Mouse (Mus musculus) monocyte, adult 2 months (primary cell): ENCODE results near the gene Esr1.
"Not testable (repeated sequence)": the region's sequence is repeated elsewhere in the genome, so short reads cannot be mapped to it uniquely, and the experiment has no call there.

Experiments
- DNase-seq, 2 experiments: peaks; one replicate each; pipeline ENCODE4 v3.0.0; 2022; ENCODE audit warnings: low spot score in 2 of 2, low read depth in 1 of 2

The Esr1 gene

DNA sequence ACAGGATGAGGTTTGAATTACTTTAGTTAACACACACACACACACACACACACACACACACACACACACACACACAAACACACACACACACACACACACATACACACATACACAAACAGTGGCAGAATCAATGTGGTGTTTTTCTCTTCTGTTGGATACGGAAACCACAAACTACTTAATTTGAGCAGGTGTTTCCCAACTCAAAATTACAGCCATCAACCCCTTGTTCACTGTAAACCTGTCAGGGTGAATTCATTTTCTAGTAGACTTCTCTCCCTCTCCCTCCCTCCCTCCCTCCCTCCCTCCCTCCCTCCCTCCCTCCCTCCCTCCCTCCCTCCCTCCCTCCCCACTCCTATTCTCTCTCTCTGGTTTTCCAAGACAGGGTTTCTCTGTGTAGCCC lies 8.0 kb downstream of the Esr1 start:
- not testable (repeated sequence) for DNase-seq

DNA sequence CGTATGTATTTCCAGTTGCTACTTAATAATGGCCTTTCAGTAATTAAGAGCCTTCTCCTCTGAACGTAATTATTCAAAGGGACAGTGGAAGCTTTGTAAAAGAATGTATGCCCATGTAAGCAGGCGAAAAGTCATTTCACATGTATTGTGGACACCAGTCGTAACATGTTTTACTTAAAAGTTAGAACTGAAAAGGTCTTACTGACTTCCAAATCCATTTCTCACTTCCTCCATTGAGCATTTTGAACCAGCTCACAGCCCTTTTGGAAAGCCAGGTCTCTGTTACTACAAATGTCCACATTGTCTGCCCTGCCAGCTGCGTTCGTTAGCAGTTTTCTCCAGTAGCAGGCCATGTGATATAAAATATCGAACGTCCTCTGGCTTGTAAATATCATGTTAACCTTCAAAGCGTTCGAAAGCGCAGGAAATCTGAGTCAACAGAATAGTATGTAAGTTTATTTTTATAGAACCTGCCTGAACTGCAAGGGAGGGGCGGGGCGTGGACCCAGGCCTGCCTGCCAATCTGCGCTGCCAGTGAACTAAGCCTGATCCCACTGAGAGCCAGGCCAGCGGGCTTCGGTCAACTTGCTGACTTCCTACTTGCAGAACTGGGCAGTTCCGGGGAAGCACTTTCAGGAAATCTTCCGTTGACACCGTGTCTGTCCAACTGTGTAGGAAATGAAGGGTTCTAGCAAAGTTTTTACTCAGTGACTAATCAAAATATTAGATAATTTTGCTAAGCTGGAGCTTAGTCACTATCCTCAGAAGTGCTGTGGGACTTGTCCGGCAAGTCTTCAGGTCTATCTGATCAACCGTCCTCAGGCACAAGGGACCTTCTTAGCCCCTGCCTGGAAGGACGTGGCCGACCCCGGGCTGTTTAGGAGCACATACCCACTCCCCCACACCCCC lies 9.5 kb downstream of the Esr1 start:
- no peak for DNase-seq

DNA sequence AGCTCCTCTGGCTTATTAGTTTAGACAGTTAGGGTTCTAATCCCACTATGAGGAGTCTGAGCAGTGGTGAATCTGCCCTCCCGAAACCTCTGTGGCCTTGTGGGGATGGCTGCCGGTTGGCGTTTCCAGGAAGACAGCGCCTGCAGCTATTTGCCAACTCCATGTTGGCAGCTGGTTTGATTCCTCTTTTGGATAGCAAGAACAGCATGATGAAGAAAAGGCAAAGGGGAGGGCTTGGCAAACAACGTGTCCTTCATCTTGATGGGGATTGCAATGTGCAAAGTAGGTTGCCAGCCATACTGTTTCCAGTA lies 10.1 kb downstream of the Esr1 start:
- no peak for DNase-seq

DNA sequence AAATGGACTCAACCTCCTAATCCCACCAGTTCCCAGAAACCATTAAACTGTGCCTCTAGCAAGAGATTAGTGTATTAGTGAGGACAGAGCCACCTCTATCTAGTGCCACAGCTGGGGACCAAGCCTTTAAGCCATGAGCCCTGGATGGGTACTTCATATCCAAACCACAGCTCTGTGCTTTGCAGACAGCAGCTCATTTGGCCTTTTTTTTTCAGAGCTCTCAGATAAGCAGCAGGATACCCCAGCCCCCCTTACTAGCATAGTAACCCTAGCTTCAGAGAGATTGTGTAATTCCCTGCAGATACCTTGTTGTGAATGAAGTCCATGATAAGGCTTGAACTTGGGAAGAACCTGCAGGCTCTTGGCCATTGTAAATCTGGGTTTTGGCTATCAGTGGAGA lies 11.9 kb downstream of the Esr1 start:
- no peak for DNase-seq

DNA sequence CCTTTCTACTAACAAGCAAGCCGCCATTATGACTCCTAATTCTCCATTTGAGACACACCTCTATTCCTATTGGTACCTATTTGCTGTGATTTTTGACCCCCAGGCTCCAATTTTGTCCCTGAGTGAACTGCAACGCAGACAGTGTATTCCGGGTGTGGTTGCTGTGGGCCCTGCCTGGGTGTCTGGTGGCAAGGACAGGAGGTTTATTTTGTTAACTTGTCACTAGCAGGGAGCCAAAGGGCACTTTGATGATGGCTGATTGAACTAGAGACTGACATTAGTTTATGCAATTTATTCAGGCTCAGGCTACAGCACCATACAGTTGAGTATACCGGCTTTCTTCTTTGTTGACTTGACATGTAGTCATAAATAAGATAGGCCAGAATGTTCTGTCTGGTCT lies 13.2 kb downstream of the Esr1 start:
- no peak for DNase-seq

DNA sequence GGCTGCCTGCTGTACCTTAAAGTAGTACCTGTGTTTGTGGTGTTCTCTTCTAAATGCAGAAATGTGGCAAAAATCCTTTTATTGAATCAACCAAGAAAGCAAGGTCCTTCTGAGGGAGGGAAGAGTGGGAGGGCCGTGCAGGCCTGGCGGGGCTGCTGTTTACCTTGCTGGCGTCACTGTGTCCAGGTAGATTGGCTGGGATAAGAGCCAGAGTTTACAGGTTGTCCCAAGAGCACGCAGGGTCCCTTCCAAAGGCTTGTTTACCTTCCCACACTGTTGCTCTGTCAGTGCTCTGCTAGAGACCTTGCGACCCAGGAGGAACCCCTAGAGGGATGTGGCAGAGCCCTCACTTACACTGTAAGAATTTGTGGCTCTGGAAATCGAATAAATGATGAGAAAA lies 13.9 kb downstream of the Esr1 start:
- DNase-seq = no peak

DNA sequence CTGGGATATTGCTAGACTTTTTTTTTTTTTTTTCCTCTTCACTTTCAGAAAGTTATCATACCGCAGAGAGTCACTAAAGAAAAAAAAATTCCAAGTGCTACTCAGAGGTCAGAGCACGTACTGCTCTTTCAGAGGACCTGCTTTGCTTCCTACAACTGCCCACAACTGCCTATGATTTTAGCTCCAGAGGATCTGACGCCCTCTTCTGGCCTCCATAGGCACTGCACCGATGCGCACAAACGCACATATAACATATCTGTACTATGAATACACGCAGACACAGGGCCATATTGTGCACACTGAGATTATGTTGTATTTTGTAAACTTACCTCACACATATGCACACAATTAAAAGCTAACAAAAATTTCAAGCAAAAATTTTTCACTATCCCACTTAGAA lies 15.0 kb downstream of the Esr1 start:
- no peak for DNase-seq

DNA sequence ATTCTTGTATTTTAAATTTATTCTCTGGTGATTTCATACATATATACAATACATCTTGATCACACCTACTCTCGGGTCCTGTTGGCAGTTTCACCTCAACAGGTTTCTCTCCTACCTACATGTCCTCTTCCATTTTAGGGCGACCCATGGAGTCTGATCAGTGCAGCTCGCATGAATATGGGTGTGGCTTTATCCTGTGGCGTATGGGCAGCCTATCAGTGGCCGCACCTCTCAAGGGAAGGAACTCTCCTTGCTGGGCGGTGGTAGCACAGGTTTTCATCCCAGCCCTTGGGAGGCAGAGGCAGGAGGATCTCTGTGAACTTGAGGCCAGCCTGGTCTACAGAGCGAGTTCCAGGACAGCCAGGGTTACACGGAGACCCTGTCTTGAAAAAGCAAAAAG lies 15.6 kb downstream of the Esr1 start:
- no peak for DNase-seq

DNA sequence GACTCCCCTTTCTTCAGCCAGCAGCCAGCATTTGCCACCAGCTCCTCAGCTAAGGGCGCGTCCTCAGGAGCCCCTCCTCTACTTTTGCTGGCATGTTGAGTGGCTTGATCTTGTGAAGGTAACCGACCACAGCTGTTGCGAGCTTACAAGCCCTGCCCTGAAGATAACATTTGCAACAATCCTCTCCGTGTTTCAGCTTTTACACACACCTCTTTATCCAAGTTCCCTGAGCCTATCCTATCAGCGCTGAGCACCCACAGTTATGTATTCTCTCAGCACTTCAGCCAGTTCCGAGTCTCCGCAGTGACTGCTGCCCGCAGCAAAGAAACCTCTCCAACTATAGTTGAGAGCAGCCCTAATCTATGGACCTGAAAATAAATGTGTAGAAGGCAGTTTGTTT lies 16.0 kb downstream of the Esr1 start:
- DNase-seq = no peak

DNA sequence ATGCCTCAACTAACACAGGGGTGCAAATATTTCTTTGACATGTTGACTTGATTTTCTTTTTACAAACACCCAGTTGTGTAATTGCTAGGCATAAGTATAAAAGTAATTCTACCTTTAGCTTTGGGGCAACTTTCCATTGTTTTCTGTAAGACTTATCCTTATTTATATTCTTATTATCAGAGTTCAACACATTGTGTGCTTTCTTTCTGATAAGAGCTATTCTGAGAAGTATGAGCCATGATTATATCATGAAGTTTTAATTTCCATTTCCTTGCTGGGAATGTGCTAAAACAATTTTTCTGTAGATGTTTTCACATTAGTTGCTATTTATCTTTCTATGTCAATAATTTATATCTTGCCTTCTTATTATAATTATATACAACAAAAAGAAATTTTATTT lies 17.9 kb downstream of the Esr1 start:
- no peak for DNase-seq

DNA sequence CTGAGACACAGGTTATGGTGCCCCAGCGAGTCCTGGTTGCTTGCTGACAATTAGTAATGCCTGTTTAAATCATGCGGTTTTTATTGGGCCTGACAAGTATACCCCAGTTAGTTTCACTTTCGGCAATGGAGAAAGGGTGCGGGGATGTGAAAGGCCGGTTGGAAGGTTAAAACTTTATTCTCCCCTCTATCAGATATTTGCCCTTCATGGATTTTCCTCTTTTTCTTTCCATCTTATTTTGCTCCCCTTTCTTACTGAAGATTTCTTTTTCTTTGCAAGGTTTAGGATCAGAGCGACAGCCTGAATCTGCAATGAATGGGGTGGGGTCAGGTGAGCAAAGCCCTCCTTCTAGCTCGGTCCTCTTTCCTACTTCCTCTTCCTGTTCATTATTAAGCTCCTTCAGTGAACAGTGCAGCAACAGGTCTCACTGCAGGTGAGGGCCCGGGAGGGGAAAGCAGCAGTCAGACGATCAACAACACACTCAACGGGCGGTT lies 20.9 kb downstream of the Esr1 start:
- DNase-seq = no peak

DNA sequence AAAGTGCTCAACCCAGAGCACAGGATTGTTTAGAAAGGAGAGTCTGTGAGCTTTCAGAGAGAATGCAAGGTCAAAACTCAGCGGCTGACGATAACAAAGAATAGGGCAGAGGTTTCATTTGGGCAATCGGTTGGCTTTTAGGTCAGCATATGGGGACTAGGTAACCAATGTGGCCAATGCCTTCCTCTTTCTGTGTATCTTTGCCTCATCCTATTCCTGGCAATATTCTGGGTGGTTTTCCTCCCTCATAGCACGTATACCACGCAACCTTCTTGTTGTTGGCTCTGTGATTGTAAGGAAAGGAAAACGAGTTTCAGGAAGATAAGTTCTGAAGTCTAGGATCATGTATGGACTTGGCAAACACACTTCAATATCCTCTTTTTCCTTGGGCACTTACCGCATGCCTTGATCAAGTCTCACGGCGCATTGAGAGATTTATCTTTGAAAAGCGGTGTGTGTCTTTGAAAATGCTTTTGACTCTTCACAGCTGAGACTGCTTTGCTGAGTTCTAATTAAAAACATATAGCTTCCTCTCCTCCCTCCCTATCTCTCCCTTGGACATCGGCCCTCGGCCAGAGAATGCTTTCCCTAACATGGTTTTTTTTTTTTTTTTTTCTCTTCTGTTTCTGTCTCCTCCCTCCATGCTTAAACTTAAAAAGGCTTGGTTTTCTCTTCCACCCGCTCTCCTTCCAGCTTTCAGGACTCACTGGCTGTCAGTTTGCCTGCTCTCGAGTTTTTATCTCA lies 22.1 kb downstream of the Esr1 start:
- no peak for DNase-seq

DNA sequence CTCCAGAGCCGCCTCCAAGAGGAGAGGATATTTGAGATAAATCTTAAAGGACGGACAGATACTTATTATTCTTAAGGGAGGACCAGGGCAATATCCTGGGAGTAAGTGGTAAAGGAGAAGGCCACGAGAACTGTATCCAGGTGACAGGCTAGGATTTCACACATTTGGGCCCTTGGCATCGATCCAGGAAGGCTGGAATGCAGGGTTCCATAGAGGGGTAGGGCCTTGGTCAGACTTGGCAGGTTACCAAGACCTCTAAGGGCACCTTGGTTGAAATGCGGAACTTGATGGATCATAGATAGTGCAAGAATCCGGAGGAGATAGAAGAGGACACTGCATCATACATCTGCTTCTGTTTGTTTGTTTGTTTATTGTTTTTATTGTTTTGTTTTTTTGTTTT lies 24.3 kb downstream of the Esr1 start:
- no peak for DNase-seq

DNA sequence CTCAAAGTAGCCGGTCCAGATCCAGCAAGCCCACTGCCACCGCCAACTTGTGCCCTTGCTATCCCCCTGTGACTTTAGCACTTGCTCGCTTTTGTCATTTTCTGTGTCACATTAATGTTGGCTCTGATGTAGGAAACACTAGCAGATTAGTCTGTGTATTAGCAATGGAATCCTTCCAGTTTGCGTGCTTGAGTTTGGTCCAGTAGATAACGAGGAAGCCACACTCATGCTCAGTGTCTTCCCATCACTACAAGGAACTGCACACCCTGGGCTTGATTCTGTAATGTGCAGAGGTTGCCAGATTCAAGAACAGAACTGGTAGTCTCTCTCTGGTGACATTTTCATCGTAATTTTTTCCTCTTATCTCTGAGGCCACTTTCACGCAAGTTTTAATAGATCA lies 34.7 kb downstream of the Esr1 start:
- no peak for DNase-seq

DNA sequence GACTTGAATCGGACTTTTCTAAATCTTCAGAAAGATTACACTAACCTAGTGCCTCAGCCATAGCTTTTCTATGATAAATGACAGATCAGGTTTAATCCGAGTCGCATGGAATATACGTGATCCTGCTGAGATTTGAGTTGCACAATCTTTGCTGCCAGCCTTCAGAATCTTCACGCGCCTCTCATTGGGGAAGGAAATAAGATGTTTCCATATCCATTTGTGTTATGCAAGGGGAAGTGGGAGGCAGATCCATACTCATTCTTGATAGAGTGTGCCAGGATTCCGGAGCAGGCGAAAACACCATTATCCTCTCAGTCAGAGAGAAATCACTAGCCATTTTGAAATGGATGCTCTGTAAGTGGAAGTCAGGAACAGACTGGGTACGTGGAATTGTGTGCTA lies 35.5 kb downstream of the Esr1 start:
- no peak for DNase-seq

DNA sequence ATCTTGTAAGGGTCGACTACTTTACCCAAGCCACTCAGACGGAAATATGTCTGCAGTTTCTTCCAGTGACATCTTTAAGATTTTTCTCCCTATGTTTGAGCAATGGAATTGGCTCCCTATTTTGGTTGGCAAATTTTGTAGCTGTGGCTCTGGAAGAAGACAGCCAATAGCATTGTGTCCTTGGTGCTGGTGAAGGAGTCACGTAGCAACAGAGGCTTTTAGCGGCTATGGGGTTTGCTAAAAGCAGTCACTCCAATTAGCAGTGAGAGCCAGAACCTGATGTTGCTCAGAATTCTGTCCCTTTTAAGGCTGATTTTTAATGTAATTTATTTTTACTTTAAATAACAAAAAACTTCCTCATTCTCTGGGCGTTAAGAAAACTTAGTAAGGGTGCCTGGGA lies 54.0 kb downstream of the Esr1 start:
- no peak for DNase-seq

DNA sequence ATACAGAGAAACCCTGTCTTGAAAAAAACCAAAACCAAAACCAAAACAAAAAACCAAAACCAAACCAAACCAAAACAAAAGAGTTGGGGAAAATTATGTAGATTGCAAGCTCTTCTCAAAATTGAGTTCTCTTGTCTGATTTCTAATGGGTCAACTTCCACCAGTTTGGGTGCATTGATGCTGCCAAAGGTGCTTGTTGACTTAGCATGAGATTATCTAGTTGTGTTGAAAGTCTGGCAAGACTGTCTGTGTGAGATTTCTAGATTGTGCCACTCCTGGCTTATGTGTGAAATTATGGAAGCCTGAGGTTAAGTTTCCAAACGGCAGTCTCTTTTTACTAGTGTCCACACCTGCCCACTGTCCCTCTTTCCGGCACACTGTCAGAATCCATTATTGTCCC lies 55.6 kb downstream of the Esr1 start:
- DNase-seq = no peak

DNA sequence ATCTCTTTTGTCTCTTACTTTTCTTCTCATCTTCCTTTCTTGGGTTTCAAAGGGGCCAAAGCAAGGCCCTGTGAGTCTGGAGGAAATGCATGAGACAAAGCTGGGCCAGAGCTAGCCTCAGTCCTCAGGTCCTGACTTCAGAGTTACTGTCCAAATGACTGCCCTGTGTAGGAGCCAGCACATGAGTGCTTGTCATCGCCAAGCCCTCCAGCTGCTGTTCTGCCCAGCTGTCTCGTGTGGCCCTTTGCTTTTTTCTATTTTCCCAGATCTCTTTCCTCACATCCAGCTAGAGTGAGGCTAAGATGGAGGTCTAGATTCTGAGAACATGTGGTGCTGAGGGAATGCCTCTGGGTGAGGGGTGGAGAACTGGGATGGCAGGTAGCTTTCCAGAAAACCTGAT lies 58.7 kb downstream of the Esr1 start:
- DNase-seq = no peak

DNA sequence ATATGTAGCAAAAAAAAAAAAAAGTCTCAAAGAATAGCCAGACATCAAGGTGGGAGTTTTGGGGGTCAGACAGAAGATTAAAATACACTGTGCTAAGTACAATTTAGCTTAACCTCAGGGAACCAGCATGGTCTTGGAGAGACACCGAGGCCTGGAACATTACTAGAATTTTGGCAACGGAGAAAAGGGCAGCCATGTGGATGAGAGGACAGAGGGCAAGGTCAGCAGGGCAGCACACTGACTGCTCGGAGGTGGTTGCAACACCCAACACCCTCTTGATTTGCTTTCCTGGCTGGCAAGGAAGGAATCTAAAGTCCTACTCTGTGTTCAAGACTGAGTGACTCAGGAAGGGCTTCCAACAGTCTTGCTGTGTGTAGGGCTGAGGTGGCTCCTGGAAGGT lies 60.5 kb downstream of the Esr1 start:
- DNase-seq = no peak

DNA sequence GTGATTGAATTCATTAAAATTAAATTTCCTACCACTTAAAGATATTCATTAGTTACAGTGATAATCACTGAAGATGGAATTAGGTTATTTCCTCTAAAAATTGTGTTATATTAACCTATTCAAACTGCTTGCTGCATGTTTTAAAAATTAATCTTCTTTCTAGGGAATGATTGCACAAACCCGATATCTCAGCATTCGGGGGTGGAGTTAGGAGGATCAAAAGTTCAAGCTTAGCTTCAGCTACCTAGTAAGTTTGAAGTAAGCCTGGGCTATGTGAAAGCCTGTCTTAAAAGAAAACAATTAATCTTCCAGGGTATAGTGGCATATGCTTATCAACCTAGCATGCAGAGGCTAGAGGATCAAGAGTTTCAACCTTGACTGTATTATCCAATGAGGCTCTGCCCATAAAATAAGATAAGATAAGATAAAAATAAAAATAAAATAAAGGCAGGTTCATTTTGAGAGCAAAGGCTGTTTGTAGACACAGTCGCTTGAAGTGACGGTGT lies 62.0 kb downstream of the Esr1 start:
- DNase-seq = no peak

DNA sequence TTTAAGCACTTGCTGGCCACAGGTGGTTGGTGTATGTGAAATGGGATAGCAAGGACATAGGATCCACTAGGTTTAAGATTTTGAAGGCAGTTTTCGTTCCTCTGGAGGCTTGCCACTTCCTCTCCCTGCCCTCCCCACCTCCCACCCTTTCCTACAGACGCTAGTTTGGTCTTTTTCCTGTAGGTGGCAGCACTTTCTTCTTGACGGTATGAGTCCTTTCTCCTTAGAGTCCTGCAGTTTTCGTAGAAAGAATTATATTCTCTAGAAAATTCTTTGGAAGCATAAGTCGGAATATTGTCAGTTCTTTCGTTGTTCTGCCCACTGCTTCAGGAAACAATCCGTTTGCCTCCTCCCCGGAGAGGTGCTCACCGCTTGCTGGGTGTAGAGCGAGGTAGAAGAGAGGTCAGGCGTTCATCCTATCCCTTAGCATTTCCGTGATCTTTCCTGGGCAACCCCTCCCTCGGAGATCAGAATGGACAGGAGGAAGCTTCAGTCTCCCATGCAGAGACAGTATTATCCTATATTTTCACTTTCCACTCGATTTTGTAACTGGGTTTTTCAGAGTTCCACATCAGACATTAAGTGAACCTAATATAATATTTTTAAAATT lies 63.7 kb downstream of the Esr1 start:
- DNase-seq = peak in 1 of 2 experiments; percentile 4

DNA sequence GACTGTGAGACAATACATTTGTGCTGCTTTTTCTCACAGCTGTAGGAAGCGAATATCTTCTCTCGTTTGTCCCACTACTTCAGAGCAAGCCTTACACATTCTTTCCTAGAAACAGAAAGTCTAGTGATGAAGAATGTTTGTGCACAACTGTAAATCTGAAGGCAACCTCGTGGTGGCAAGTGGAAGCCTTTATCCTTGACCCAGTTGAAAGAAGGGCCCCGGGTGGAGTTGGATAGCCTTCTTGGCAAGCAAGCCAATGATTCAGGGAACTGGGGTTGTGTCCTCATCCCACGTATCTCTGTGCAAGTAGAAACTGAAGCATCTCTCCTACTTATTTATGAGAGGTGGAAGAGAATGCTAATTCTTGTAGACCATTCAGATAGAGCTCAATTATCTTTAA lies 71.7 kb downstream of the Esr1 start:
- no peak for DNase-seq
